Mouse (Mus musculus) kidney, embryonic 16.5 days (tissue): ENCODE data around the gene 4921504E06Rik. TPM values are rescaled to one million over a fixed set of nuclear protein-coding genes. Genes with fewer than 3 reads are reported as not detected.
A peak's percentile ranks its signal among the peaks of the same experiment; 100 is the strongest.

ENCODE experiments used
- ATAC-seq: fragments of 200-750 bp; cut with Nextera tagmentation; 2 replicates; pipeline ENCODE4 v1.8.0; 2017; ENCODE audit warnings: moderate TSS enrichment; ENCODE audit not compliant: low FRiP score, low TSS enrichment
- H3K27ac ChIP-seq: fragments of 300-500 bp; sonication (generic); 2 replicates; pipeline ENCODE4 v1.5.1; 2014; ENCODE audit warnings: low read length
- H3K27me3 ChIP-seq: fragments of 300-500 bp; sonication (generic); 2 replicates; pipeline ENCODE4 v1.6.1; 2014; ENCODE audit warnings: low read length, control low read depth, mixed read lengths; ENCODE audit not compliant: insufficient read depth
- H3K36me3 ChIP-seq: fragments of 300-500 bp; sonication (generic); 2 replicates; pipeline ENCODE4 v1.6.1; 2014; ENCODE audit warnings: low read length, control low read depth, mixed read lengths; ENCODE audit not compliant: insufficient read depth
- H3K4me1 ChIP-seq: fragments of 300-500 bp; sonication (generic); 2 replicates; pipeline ENCODE4 v1.6.1; 2014; ENCODE audit warnings: low read length, control low read depth, mixed read lengths; ENCODE audit not compliant: insufficient read depth
- H3K4me2 ChIP-seq: fragments of 300-500 bp; sonication (generic); replicated peaks from 2 replicates; pipeline ENCODE4 v1.6.1; 2014; ENCODE audit warnings: low read depth, low read length
- H3K4me3 ChIP-seq: fragments of 300-500 bp; sonication (generic); 2 replicates; pipeline ENCODE4 v1.5.1; 2014; ENCODE audit warnings: mild to moderate bottlenecking, low read length
- H3K9ac ChIP-seq: fragments of 300-500 bp; sonication (generic); replicated peaks from 2 replicates; pipeline ENCODE4 v1.6.1; 2014; ENCODE audit warnings: low read length
- H3K9me3 ChIP-seq: fragments of 300-500 bp; sonication (generic); 2 replicates; pipeline ENCODE4 v1.6.1; 2016; ENCODE audit warnings: low read length, control low read depth
- WGBS: fragments of 180-500 bp; shearing (Covaris S2); extraction: QIAGEN DNeasy Blood & Tissue Kit; methylation state at CpG from one replicate; pipeline ENCODE4 v1.1.7; 2014; 5-methylcytosine and 5-hydroxymethylcytosine counted together
- polyA plus RNA-seq: library from polyadenylated mRNA; unstranded; fragments of >200 nt; fragmentation: Nextera tagmentation; extraction: Ambion mirVana; gene quantifications from 2 replicates; pipeline ENCODE4 v1.2.1, GENCODE M21; 2015

The 4921504E06Rik gene
- polyA plus RNA-seq, 1 experiment from 2014 or later = not detected

- Histone ChIP-seq H3K4me2 (no peak overlapping the region), H3K27me3 (peaks cover 98% of the 10 kb centered on the region), H3K4me3 (no peak overlapping the region), H3K9me3 (no peaks in the 10 kb centered on the region), H3K27ac (no peak overlapping the region), H3K9ac (no peak overlapping the region), H3K36me3 (no peaks in the 10 kb centered on the region), H3K4me1 (peaks cover 10% of the 10 kb centered on the region)
- 14% methylated on average over 4 of the region's 4 CpGs for WGBS
- ATAC-seq = no peak
These were observed 104.4 kb downstream of the 4921504E06Rik start for GRCm38 (mm10) chr2:19449308-19449707.

- H3K9ac ChIP-seq = no peak overlapping the region
- peaks cover 98% of the 10 kb centered on the region for H3K27me3 ChIP-seq
- peaks cover 10% of the 10 kb centered on the region for H3K4me1 ChIP-seq
- peak overlapping the region; percentile 28 for H3K4me3 ChIP-seq
- no peak for ATAC-seq
- no peaks in the 10 kb centered on the region for H3K9me3 ChIP-seq
- no peak overlapping the region for H3K27ac ChIP-seq
- H3K4me2 ChIP-seq = peak overlapping the region; percentile 34; the same call in 1 of the 2 replicates
- under 1% methylated on average over 31 of the region's 31 CpGs for WGBS
- H3K36me3 ChIP-seq = no peaks in the 10 kb centered on the region
These were observed 105.5 kb downstream of the 4921504E06Rik start for GRCm38 (mm10) chr2:19448042-19448700.

GRCm38 (mm10) chr2:19446746-19447145 is 107.0 kb downstream of the 4921504E06Rik start:
- H3K36me3 ChIP-seq = no peaks in the 10 kb centered on the region
- 3% methylated on average over 7 of the region's 7 CpGs for WGBS
- H3K4me3 ChIP-seq = no peak overlapping the region
- no peak overlapping the region for H3K27ac ChIP-seq
- no peak overlapping the region for H3K4me2 ChIP-seq
- no peaks in the 10 kb centered on the region for H3K9me3 ChIP-seq
- no peak overlapping the region for H3K9ac ChIP-seq
- no peak for ATAC-seq
- H3K4me1 ChIP-seq = peaks cover 10% of the 10 kb centered on the region
- H3K27me3 ChIP-seq = peaks cover 98% of the 10 kb centered on the region

GRCm38 (mm10) chr2:19445871-19446501 is 107.7 kb downstream of the 4921504E06Rik start:
- Histone ChIP-seq H3K4me3 (peak overlapping the region; percentile 33), H3K36me3 (no peaks in the 10 kb centered on the region), H3K4me2 (peak overlapping the region; percentile 44), H3K27ac (no peak overlapping the region), H3K4me1 (peaks cover 10% of the 10 kb centered on the region), H3K9me3 (no peaks in the 10 kb centered on the region), H3K27me3 (peaks cover 98% of the 10 kb centered on the region), H3K9ac (no peak overlapping the region)
- ATAC-seq = no peak
- under 1% methylated on average over 66 of the region's 67 CpGs for WGBS

- under 1% methylated on average over 52 of the region's 53 CpGs for WGBS
These were observed 108.5 kb downstream of the 4921504E06Rik start, which contains the start of gene Ptf1a for GRCm38 (mm10) chr2:19444931-19445831. Gene Ptf1a, plus strand, starts transcription at chr2:19445663.

GRCm38 (mm10) chr2:19444346-19444745 is 109.4 kb downstream of the 4921504E06Rik start:
- peaks cover 10% of the 10 kb centered on the region for H3K4me1 ChIP-seq
- peaks cover 86% of the 10 kb centered on the region for H3K27me3 ChIP-seq
- H3K4me2 ChIP-seq = no peak overlapping the region
- no peaks in the 10 kb centered on the region for H3K36me3 ChIP-seq
- no peak overlapping the region for H3K4me3 ChIP-seq
- no peak overlapping the region for H3K27ac ChIP-seq
- H3K9me3 ChIP-seq = no peaks in the 10 kb centered on the region
- no peak for ATAC-seq
- no peak overlapping the region for H3K9ac ChIP-seq
- WGBS = 3% methylated on average over 9 of the region's 9 CpGs

More at GRCm38 (mm10) chr2:19444931-19445831, 108.5 kb downstream of the 4921504E06Rik start, which contains the start of gene Ptf1a:
- Histone ChIP-seq H3K36me3 (no peaks in the 10 kb centered on the region), H3K9ac (no peak within 1 kb of the TSS), H3K27me3 (peaks cover 94% of the 10 kb centered on the region), H3K4me2 (peak within 1 kb of the TSS; percentile 44), H3K4me3 (peak within 1 kb of the TSS; percentile 33), H3K27ac (no peak within 1 kb of the TSS), H3K4me1 (peaks cover 10% of the 10 kb centered on the region), H3K9me3 (no peaks in the 10 kb centered on the region)
- ATAC-seq = peak; percentile 50; the same call in 1 of the 2 replicates

GRCm38 (mm10) chr2:19431614-19432323 is 121.9 kb downstream of the 4921504E06Rik start:
- 1% methylated on average over 41 of the region's 41 CpGs for WGBS
- Histone ChIP-seq H3K9ac (no peak overlapping the region), H3K4me3 (no peak overlapping the region), H3K27me3 (peaks cover 84% of the 10 kb centered on the region), H3K4me1 (no peaks in the 10 kb centered on the region), H3K36me3 (no peaks in the 10 kb centered on the region), H3K27ac (no peak overlapping the region), H3K4me2 (no peak overlapping the region), H3K9me3 (no peaks in the 10 kb centered on the region)
- ATAC-seq = no peak

GRCm38 (mm10) chr2:19431186-19431585 is 122.5 kb downstream of the 4921504E06Rik start:
- H3K4me3 ChIP-seq = no peak overlapping the region; the same call in 1 of the 2 replicates
- ATAC-seq = 0 out of 2 replicates have a peak, but pooled peaks have one; percentile 54

GRCm38 (mm10) chr2:19430746-19431145 is 123.0 kb downstream of the 4921504E06Rik start:
- no peak overlapping the region for H3K4me2 ChIP-seq
- H3K4me3 ChIP-seq = no peak overlapping the region; the same call in 1 of the 2 replicates
- no peaks in the 10 kb centered on the region for H3K4me1 ChIP-seq
- no peak overlapping the region for H3K9ac ChIP-seq
- ATAC-seq = no peak
- H3K9me3 ChIP-seq = no peaks in the 10 kb centered on the region
- under 1% methylated on average over 33 of the region's 33 CpGs for WGBS
- no peak overlapping the region for H3K27ac ChIP-seq
- H3K36me3 ChIP-seq = no peaks in the 10 kb centered on the region
- H3K27me3 ChIP-seq = peaks cover 87% of the 10 kb centered on the region

More at GRCm38 (mm10) chr2:19431186-19431585, 122.5 kb downstream of the 4921504E06Rik start:
- Histone ChIP-seq H3K36me3 (no peaks in the 10 kb centered on the region), H3K9me3 (no peaks in the 10 kb centered on the region), H3K27me3 (peaks cover 90% of the 10 kb centered on the region), H3K9ac (no peak overlapping the region), H3K4me1 (no peaks in the 10 kb centered on the region), H3K27ac (no peak overlapping the region), H3K4me2 (no peak overlapping the region)
- under 1% methylated on average over 18 of the region's 18 CpGs for WGBS
